In genomic region chr2:5062496-5063298, GRCm38 (mm10) we compare ENCODE assay signal across 8 mouse cellular contexts. TPM values are rescaled to one million over a fixed set of nuclear protein-coding genes. Genes with fewer than 3 reads are reported as not detected.
DNase-seq lines count a peak whose midpoint lies in the region; ATAC-seq and TF ChIP-seq lines count a peak whose summit lies in the region.

No protein-coding gene starts in this region.

- TF ChIP-seq POLR2A in kidney, adult 2 months (IDR thresholded peaks at IDR 0.05; ENCODE audit: low read depth, low read length): no peak

- peak overlapping the region; percentile 96; the same call in 1 of the 2 replicates for H3K4me3 ChIP-seq in kidney, adult 2 months (ENCODE audit: insufficient read depth, low read depth, low read length)
- H3K4me3 ChIP-seq in hindbrain, embryonic 15.5 days: peak overlapping the region; percentile 79
- peak overlapping the region; percentile 56 for H3K4me3 ChIP-seq in midbrain, embryonic 13.5 days (replicated peaks)

- TF ChIP-seq CTCF in kidney, adult 2 months (conservative IDR thresholded peaks at IDR 0.05; ENCODE audit: insufficient read depth, insufficient read length, low read depth, low read length): no peak

- 48% methylated on average over 16 of the region's 16 CpGs for WGBS in kidney, adult 2 months
- WGBS in hindbrain, embryonic 15.5 days: 57% methylated on average over 16 of the region's 16 CpGs
- 52% methylated on average over 16 of the region's 16 CpGs for WGBS in midbrain, embryonic 13.5 days

- H3K9me3 ChIP-seq in hindbrain, embryonic 15.5 days: no peaks in the 10 kb centered on the region
- no peaks in the 10 kb centered on the region for H3K9me3 ChIP-seq in midbrain, embryonic 13.5 days

- no peaks in the 10 kb centered on the region for H3K27me3 ChIP-seq in kidney, adult 2 months (replicated peaks; ENCODE audit: control insufficient read depth, insufficient read depth, low read length)
- H3K27me3 ChIP-seq in hindbrain, embryonic 15.5 days: no peaks in the 10 kb centered on the region
- H3K27me3 ChIP-seq in midbrain, embryonic 13.5 days: peaks cover 21% of the 10 kb centered on the region

- H3K9ac ChIP-seq in hindbrain, embryonic 15.5 days: peak overlapping the region; percentile 66; the same call in 1 of the 2 replicates
- no peak overlapping the region for H3K9ac ChIP-seq in midbrain, embryonic 13.5 days (replicated peaks)

- no peak overlapping the region; the same call in 1 of the 2 replicates for H3K27ac ChIP-seq in kidney, adult 2 months (ENCODE audit: insufficient read depth, low read depth, low read length)
- no peak overlapping the region for H3K27ac ChIP-seq in hindbrain, embryonic 15.5 days (replicated peaks)
- H3K27ac ChIP-seq in midbrain, embryonic 13.5 days: no peak overlapping the region

- H3K4me2 ChIP-seq in hindbrain, embryonic 15.5 days: peak overlapping the region; percentile 90
- H3K4me2 ChIP-seq in midbrain, embryonic 13.5 days (replicated peaks): peak overlapping the region; percentile 80

- peak; percentile 27 for DNase-seq in kidney, adult 2 months
- DNase-seq in kidney, adult 11 months: no peak
- DNase-seq in ovary, postnatal 14 days (ENCODE audit: low spot score): no peak
- DNase-seq in right cerebral cortex, postnatal 25 days: no peak
- no peak for DNase-seq in cerebellum, postnatal 25 days

- 0 out of 2 replicates have a peak, but pooled peaks have one; percentile 8 for ATAC-seq in common myeloid progenitor, adult 5-6 weeks (replicated peaks; ENCODE audit: low read depth, poor library complexity, severe bottlenecking)
- ATAC-seq in hindbrain, embryonic 15.5 days (ENCODE audit: low FRiP score, low read depth): no peak
- no peak for ATAC-seq in midbrain, embryonic 13.5 days

- no peaks in the 10 kb centered on the region for H3K36me3 ChIP-seq in kidney, adult 2 months (ENCODE audit: control insufficient read depth, insufficient read depth, low read length)
- H3K36me3 ChIP-seq in hindbrain, embryonic 15.5 days: no peaks in the 10 kb centered on the region
- H3K36me3 ChIP-seq in midbrain, embryonic 13.5 days: no peaks in the 10 kb centered on the region

- peaks cover 4% of the 10 kb centered on the region; the same call in 1 of the 2 replicates for H3K4me1 ChIP-seq in kidney, adult 2 months (ENCODE audit: control insufficient read depth, insufficient read depth, low read length)
- peaks cover 16% of the 10 kb centered on the region for H3K4me1 ChIP-seq in hindbrain, embryonic 15.5 days (replicated peaks)
- peaks cover 14% of the 10 kb centered on the region for H3K4me1 ChIP-seq in midbrain, embryonic 13.5 days (replicated peaks)

RNA-seq across cellular contexts. Expression of gene Optn, which starts 1.2 kb away (rescaled TPM):
- 4.1 and 4.3 TPM in 2 replicates for polyA plus RNA-seq in kidney, adult 2 months (2012; rRNA removed)
- 66.8 and 90.9 TPM in 2 replicates for total RNA-seq in common myeloid progenitor, adult 5-6 weeks (2017)
- 22.9 and 23.0 TPM in 2 replicates for polyA plus RNA-seq in hindbrain, embryonic 15.5 days (2015; fragmentation: Nextera tagmentation; extraction: Ambion mirVana)
- 5.8 and 6.2 TPM in 2 replicates for polyA plus RNA-seq in midbrain, embryonic 13.5 days (2015; fragmentation: Nextera tagmentation; extraction: Ambion mirVana)

RNA-seq across cellular contexts. Expression of gene Mcm10, which starts 50.1 kb away (rescaled TPM):
- polyA plus RNA-seq in kidney, adult 2 months (2012; rRNA removed): 1.8 and 2.7 TPM in 2 replicates
- total RNA-seq in common myeloid progenitor, adult 5-6 weeks (2017): 72.3 and 89.8 TPM in 2 replicates
- 5.8 and 5.9 TPM in 2 replicates for polyA plus RNA-seq in hindbrain, embryonic 15.5 days (2015; fragmentation: Nextera tagmentation; extraction: Ambion mirVana)
- polyA plus RNA-seq in midbrain, embryonic 13.5 days (2015; fragmentation: Nextera tagmentation; extraction: Ambion mirVana): 10.7 and 11.2 TPM in 2 replicates
